Mouse (Mus musculus) embryonic facial prominence, embryonic 13.5 days (tissue): ENCODE results near the gene Fasl. TPM values are rescaled to one million over a fixed set of nuclear protein-coding genes. Genes with fewer than 3 reads are reported as not detected.

Experiments used
- ATAC-seq: fragments of 200-750 bp; cut with Nextera tagmentation; 2 replicates; pipeline ENCODE4 v1.8.0; 2017; ENCODE audit warnings: low read depth; ENCODE audit not compliant: insufficient number of reproducible peaks, insufficient read depth, low FRiP score, low TSS enrichment
- H3K27ac ChIP-seq: fragments of 300-500 bp; sonication (generic); 2 replicates; pipeline ENCODE4 v1.5.1; 2015; ENCODE audit warnings: moderate library complexity, mild to moderate bottlenecking, inconsistent platforms
- H3K27me3 ChIP-seq: fragments of 300-500 bp; sonication (generic); 2 replicates; pipeline ENCODE4 v1.6.1; 2015; ENCODE audit warnings: mild to moderate bottlenecking, inconsistent platforms
- H3K36me3 ChIP-seq: fragments of 300-500 bp; sonication (generic); 2 replicates; pipeline ENCODE4 v1.6.1; 2015; ENCODE audit warnings: mild to moderate bottlenecking, inconsistent platforms
- H3K4me1 ChIP-seq: fragments of 300-500 bp; sonication (generic); 2 replicates; pipeline ENCODE4 v1.6.1; 2015; ENCODE audit warnings: inconsistent platforms
- H3K4me2 ChIP-seq: fragments of 300-500 bp; sonication (generic); 2 replicates; pipeline ENCODE4 v1.6.1; 2015; ENCODE audit warnings: moderate library complexity, mild to moderate bottlenecking, inconsistent platforms
- H3K4me3 ChIP-seq: fragments of 300-500 bp; sonication (generic); 2 replicates; pipeline ENCODE4 v1.5.1; 2015; ENCODE audit warnings: mild to moderate bottlenecking, inconsistent platforms
- H3K9ac ChIP-seq: fragments of 300-500 bp; sonication (generic); 2 replicates; pipeline ENCODE4 v1.6.1; 2015; ENCODE audit warnings: mild to moderate bottlenecking, inconsistent platforms
- H3K9me3 ChIP-seq: fragments of 300-500 bp; sonication (generic); 2 replicates; pipeline ENCODE4 v1.6.1; 2016; ENCODE audit warnings: inconsistent platforms
- WGBS: fragments of 180-500 bp; shearing (Covaris S2); methylation state at CpG from one replicate; pipeline ENCODE4 v1.1.7; 2015; ENCODE audit warnings: mixed read lengths; 5-methylcytosine and 5-hydroxymethylcytosine counted together
- polyA plus RNA-seq: library from polyadenylated mRNA; unstranded; fragments of >200 nt; fragmentation: Nextera tagmentation; extraction: Ambion mirVana; gene quantifications from 2 replicates; pipeline ENCODE4 v1.2.1, GENCODE M21; 2015

The Fasl gene
- polyA plus RNA-seq, 1 experiment from 2014 or later, result not detected

DNA sequence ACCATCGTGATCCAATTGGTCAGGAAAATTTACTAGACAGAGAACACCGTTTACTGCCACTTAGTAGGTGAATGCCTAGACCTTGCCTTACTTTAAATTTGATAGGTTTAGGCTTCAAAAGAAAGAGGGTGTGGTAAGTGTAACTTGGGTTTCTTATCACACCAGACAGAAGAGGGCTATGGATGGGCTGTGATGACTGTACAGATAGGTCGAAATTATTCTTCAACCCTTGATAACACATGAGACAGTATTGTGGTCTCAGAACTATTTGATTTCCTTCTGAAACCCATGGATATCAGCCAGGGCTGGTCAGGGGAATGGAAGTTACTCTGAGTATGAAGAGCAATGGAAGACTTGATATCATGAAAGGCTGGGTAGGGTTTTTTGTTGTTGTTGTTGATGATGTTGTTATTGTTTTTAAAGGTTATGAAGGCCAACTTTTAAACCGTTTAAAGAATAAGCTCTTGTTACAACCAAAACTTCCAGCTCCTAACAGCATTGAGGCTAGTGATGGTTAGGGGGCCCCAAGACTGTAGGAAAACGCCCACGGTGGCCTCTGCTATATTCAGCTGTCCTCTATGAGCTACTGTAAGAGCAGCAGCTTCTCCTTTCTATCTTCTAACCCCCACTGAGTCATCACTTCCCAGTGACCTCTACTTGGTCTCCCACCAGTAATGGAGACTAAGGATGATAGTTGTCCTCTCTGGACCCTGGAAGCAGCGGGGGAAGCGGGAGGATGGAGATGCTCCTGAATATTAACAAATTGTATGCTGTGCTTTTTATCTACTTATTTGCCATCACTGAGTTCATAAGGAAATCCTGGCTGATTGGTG, 3.8 kb upstream of the Fasl start:
- H3K27me3 ChIP-seq, result no peaks in the 10 kb centered on the region
- no peak for ATAC-seq
- no peak overlapping the region for H3K4me3 ChIP-seq
- H3K9ac ChIP-seq, result no peak overlapping the region
- 88% methylated on average over 8 of the region's 8 CpGs for WGBS
- no peaks in the 10 kb centered on the region for H3K9me3 ChIP-seq
- H3K4me2 ChIP-seq, result no peak overlapping the region
- H3K36me3 ChIP-seq, result no peaks in the 10 kb centered on the region
- no peak overlapping the region for H3K27ac ChIP-seq
- no peaks in the 10 kb centered on the region for H3K4me1 ChIP-seq

DNA sequence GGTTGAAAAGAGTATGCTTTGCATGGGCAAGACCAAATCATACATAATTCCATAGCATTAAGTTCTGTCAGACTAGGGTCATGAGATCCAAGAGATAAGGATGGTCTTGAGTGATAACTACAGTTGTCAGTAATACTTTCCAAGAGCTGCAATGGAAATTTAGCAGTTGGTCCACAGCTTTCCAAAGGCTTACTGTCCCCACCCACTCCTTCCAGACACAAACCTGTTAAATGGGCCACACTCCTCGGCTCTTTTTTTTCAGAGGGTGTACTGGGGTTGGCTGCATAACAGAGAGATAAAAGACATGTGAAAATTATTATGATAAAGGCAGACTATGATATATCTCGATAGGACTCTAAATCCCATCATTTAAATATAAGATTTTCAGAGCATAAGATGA, 5.6 kb downstream of the Fasl start:
- Histone ChIP-seq H3K9me3 (no peaks in the 10 kb centered on the region), H3K9ac (no peak overlapping the region), H3K4me2 (no peak overlapping the region), H3K4me3 (no peak overlapping the region), H3K36me3 (no peaks in the 10 kb centered on the region), H3K27me3 (no peaks in the 10 kb centered on the region), H3K4me1 (no peaks in the 10 kb centered on the region), H3K27ac (no peak overlapping the region)
- no peak for ATAC-seq
- 73% methylated on average over 2 of the region's 2 CpGs for WGBS

DNA sequence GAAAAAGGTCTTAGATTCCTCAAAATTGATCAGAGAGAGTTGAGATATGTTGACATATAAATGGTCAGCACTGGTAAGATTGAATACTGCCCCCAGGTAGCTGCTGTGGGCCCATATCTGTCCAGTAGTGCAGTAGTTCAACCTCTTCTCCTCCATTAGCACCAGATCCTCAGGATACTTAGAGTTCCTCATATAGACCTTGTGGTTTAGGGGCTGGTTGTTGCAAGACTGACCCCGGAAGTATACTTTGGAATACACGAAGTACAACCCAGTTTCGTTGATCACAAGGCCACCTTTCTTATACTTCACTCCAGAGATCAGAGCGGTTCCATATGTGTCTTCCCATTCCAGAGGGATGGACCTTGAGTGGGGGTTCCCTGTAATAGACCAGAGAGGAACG, 6.7 kb downstream of the Fasl start:
- Histone ChIP-seq H3K36me3 (no peaks in the 10 kb centered on the region), H3K4me2 (no peak overlapping the region), H3K9ac (no peak overlapping the region), H3K4me1 (no peaks in the 10 kb centered on the region), H3K27me3 (no peaks in the 10 kb centered on the region), H3K4me3 (no peak overlapping the region), H3K27ac (no peak overlapping the region), H3K9me3 (no peaks in the 10 kb centered on the region)
- 89% methylated on average over 5 of the region's 5 CpGs for WGBS
- no peak for ATAC-seq

DNA sequence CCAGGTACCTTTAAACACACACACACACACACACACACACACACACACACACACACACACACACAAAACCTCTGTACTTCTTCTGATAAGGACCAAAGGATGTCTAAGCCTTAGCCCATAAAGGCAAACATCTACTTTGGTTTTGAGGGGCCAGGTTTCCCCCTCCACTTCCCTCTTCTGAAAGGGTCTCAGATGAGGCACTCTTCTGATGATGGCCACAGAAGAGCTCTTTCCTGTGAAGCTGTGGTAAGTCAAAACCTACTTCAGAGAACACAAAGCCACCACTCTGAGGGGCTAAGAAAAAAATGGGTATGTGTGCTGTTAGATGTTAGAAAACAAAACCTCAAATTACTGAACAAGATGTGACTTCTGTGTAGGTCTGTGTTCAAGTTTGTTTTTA, 9.2 kb downstream of the Fasl start:
- H3K4me1 ChIP-seq, result no peaks in the 10 kb centered on the region
- H3K36me3 ChIP-seq, result no peaks in the 10 kb centered on the region
- H3K4me3 ChIP-seq, result no peak overlapping the region
- H3K4me2 ChIP-seq, result no peak overlapping the region
- H3K27ac ChIP-seq, result no peak overlapping the region
- H3K9ac ChIP-seq, result no peak overlapping the region
- no peaks in the 10 kb centered on the region for H3K27me3 ChIP-seq
- H3K9me3 ChIP-seq, result no peaks in the 10 kb centered on the region
- no peak for ATAC-seq

DNA sequence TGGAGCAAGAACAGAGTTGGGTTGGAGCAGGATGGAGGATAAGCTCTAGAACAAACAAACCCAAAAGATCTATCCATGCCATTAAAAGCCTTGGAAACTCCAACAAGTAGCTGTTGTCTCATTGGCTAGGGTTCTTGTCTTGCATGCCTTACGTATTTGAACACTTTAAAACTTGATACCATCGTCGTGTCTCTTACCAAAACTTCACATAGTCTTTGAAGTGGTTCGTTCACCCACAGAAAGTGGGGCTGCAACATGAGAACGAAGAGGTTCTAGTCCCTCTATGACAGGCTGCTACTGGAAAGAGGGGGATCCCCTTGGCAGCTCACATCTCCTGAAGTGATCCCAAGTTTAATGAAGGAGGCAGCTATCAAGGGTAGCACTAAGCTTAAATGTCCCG, 13.1 kb downstream of the Fasl start:
- ATAC-seq, result no peak
- H3K4me1 ChIP-seq, result no peaks in the 10 kb centered on the region
- H3K36me3 ChIP-seq, result no peaks in the 10 kb centered on the region
- no peak overlapping the region for H3K4me3 ChIP-seq
- H3K4me2 ChIP-seq, result no peak overlapping the region
- H3K27ac ChIP-seq, result no peak overlapping the region
- 69% methylated on average over 6 of the region's 6 CpGs for WGBS
- H3K27me3 ChIP-seq, result no peaks in the 10 kb centered on the region
- no peaks in the 10 kb centered on the region for H3K9me3 ChIP-seq
- H3K9ac ChIP-seq, result no peak overlapping the region

DNA sequence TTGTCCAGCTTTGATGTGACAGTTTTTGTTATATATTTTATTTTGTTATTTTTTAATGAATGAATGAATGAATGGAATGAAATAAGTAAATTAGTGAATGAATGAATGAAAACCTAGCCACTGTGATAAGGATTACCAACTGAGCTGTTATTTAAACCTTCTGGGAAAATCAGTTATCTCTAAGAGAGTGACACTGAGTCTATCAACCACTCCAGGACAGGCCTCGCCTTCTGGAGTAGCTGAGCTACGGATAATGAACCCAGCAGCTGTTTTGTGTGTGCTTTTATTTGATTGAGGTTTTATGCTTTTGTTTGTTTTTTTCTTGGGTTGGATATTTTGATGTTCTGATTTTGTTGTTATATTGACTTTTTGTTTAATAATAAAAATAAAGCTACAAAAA, 17.0 kb downstream of the Fasl start:
- H3K27me3 ChIP-seq, result no peaks in the 10 kb centered on the region
- 72% methylated on average over 2 of the region's 2 CpGs for WGBS
- H3K27ac ChIP-seq, result no peak overlapping the region
- H3K9me3 ChIP-seq, result no peaks in the 10 kb centered on the region
- no peak for ATAC-seq
- no peak overlapping the region for H3K4me2 ChIP-seq
- no peak overlapping the region for H3K4me3 ChIP-seq
- no peaks in the 10 kb centered on the region for H3K36me3 ChIP-seq
- H3K9ac ChIP-seq, result no peak overlapping the region
- no peaks in the 10 kb centered on the region for H3K4me1 ChIP-seq

DNA sequence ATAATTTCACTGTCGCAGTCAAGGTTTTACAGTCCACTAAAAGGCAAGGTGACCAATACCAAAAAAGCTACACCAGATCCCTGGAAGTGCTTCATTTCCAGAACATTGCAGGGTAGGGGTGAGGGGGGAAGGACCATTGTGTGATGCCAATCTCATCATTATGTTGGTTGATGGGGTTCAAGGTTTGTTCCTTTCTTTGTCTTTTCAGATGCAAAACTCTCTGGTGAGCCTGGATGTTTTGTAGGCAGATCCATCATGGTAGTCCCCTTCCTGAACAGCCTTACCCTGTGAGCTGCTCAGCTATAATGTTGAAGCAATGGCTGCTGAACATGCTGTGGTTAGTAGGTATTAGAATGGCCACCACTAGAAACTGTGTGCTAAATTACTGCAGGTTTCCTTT, 19.0 kb downstream of the Fasl start:
- no peak overlapping the region for H3K4me3 ChIP-seq
- no peaks in the 10 kb centered on the region for H3K9me3 ChIP-seq
- no peaks in the 10 kb centered on the region for H3K36me3 ChIP-seq
- no peak overlapping the region for H3K27ac ChIP-seq
- no peaks in the 10 kb centered on the region for H3K27me3 ChIP-seq
- no peak for ATAC-seq
- 96% methylated on average over 1 of the region's 1 CpGs for WGBS
- no peaks in the 10 kb centered on the region for H3K4me1 ChIP-seq
- no peak overlapping the region for H3K4me2 ChIP-seq
- H3K9ac ChIP-seq, result no peak overlapping the region

DNA sequence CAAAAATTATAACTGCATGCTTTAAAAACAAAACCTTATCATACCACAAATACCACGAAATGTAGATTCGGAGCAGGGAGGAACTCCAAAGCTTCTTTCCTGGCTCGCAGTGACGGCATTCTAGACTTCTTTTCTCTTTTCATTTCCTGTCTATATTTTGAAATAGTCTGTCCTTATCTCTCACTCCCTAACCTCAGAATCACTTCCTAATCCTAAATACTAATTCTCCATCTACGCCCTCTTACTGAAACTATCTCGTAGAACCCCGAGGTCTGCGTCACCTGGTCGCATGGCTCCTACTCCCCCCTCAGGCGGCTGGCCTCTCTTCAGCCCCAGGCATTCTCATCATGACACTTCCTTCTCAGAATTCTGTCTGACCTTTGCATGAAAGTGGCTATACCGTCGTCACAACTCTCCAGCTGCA, 21.2 kb downstream of the Fasl start:
- H3K9me3 ChIP-seq, result no peaks in the 10 kb centered on the region
- ATAC-seq, result no peak
- 61% methylated on average over 12 of the region's 12 CpGs for WGBS
- H3K9ac ChIP-seq, result no peak overlapping the region
- no peak overlapping the region for H3K4me3 ChIP-seq
- H3K36me3 ChIP-seq, result no peaks in the 10 kb centered on the region
- H3K4me1 ChIP-seq, result no peaks in the 10 kb centered on the region
- H3K27me3 ChIP-seq, result no peaks in the 10 kb centered on the region
- H3K4me2 ChIP-seq, result no peak overlapping the region
- no peak overlapping the region for H3K27ac ChIP-seq

DNA sequence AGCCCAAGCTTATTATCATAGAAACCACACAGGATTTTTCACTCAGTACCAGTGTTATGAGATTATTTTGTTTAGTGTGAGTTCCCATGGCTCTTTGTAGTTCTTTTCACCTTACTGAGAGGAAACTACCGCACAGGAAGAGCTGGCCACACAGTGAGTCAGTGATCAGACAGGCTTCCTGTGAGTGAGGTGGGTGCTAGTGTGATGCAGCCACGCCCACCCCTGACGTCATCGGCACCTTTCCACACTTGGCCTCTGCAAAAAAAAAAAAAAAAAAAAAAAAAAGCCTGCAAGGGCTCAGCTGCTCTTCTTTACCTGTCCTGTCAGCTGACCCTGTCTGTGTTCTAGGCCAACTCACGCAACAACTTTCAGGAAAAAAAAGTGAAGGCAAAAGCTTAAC, 21.6 kb downstream of the Fasl start:
- no peak for ATAC-seq
- Histone ChIP-seq H3K4me2 (no peak overlapping the region), H3K36me3 (no peaks in the 10 kb centered on the region), H3K27me3 (no peaks in the 10 kb centered on the region), H3K4me1 (no peaks in the 10 kb centered on the region), H3K9me3 (no peaks in the 10 kb centered on the region), H3K4me3 (no peak overlapping the region), H3K9ac (no peak overlapping the region), H3K27ac (no peak overlapping the region)
- WGBS, result 48% methylated on average over 5 of the region's 5 CpGs

DNA sequence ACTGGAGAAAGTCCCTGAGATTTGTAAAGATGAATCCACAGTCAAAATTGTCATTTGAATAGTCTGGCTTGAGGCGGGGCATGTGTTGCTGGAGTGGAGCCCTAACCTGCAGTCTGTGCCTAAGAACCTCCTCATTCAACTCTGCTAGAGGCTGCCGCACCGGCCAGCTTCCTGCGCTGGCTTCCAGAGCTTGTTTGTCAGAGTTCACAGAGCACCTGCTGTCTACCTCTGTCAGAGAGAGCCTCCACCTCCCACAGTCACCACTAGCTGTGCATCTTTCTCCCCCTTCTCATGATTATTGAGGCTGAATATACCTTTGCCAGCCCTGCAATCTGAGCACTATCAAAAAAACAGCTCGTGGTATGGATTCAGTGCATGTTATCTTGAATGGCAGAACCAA, 22.4 kb downstream of the Fasl start:
- H3K27me3 ChIP-seq, result no peaks in the 10 kb centered on the region

DNA sequence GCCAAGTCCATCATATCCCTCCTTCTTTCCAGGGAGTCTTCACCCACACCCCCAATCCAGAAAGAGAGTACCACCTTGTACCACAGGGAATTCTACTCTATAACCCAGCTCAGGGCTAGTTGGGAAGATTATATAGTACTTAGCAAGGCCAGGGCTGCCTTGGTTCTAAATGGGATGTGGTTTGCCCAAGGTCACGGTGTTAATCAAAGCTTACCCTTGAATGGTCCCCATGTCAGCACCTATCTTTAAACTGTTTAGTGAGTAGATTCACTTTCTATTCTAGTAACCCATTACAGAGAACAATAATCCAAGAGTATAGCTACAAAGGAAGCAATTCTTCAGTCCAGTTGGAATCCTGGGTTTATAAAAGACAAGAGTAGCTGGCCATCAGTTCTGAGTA, 23.3 kb downstream of the Fasl start:
- no peak overlapping the region for H3K9ac ChIP-seq
- 86% methylated on average over 1 of the region's 1 CpGs for WGBS
- no peak for ATAC-seq
- H3K27ac ChIP-seq, result no peak overlapping the region
- H3K27me3 ChIP-seq, result no peaks in the 10 kb centered on the region
- no peak overlapping the region for H3K4me3 ChIP-seq
- no peaks in the 10 kb centered on the region for H3K36me3 ChIP-seq
- H3K4me1 ChIP-seq, result no peaks in the 10 kb centered on the region
- H3K9me3 ChIP-seq, result no peaks in the 10 kb centered on the region
- H3K4me2 ChIP-seq, result no peak overlapping the region

More for the DNA sequence above, 22.4 kb downstream of the Fasl start:
- Histone ChIP-seq H3K4me2 (no peak overlapping the region), H3K9ac (no peak overlapping the region), H3K4me3 (no peak overlapping the region), H3K4me1 (no peaks in the 10 kb centered on the region), H3K9me3 (no peaks in the 10 kb centered on the region), H3K36me3 (no peaks in the 10 kb centered on the region), H3K27ac (no peak overlapping the region)
- no peak for ATAC-seq
- WGBS, result 47% methylated on average over 5 of the region's 5 CpGs

DNA sequence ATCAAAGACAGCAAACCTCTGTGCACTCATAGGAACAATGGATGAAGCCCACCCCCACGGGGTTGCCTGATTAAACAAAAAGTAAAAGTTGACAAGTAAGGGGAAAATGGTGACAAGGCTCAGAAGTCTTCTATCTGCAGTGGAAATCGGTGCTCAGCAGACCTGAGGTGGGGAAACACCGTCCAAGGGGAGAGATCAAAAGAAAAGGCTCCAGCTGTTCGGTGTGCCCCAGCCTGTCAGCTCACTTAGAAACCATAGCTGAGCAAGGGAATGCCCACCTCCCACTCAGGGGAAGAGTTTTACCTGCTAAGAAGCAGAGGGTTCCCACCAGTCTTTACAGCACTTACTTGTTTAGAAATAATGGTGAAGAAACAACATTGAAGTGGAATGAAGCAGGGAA, 26.7 kb downstream of the Fasl start:
- no peak overlapping the region for H3K9ac ChIP-seq
- no peaks in the 10 kb centered on the region for H3K27me3 ChIP-seq
- no peaks in the 10 kb centered on the region for H3K9me3 ChIP-seq
- H3K36me3 ChIP-seq, result no peaks in the 10 kb centered on the region
- H3K4me2 ChIP-seq, result no peak overlapping the region
- no peak for ATAC-seq
- 45% methylated on average over 4 of the region's 4 CpGs for WGBS
- no peaks in the 10 kb centered on the region for H3K4me1 ChIP-seq
- no peak overlapping the region for H3K27ac ChIP-seq
- no peak overlapping the region for H3K4me3 ChIP-seq
